Mouse (Mus musculus) liver, embryonic 16.5 days (tissue): Measurements from ENCODE around the gene Fam234a. TPM values are rescaled to one million over a fixed set of nuclear protein-coding genes. Genes with fewer than 3 reads are reported as not detected.

Experiments used
- ATAC-seq: fragments of 200-750 bp; cut with Nextera tagmentation; 2 replicates; pipeline ENCODE4 v1.8.0; 2017; ENCODE audit warnings: low read depth, mild to moderate bottlenecking, moderate number of reproducible peaks, moderate library complexity
- H3K27ac ChIP-seq: fragments of 300-500 bp; sonication (generic); 2 replicates; pipeline ENCODE4 v1.5.1; 2014; ENCODE audit warnings: mild to moderate bottlenecking, low read length
- H3K27me3 ChIP-seq: fragments of 300-500 bp; sonication (generic); 2 replicates; pipeline ENCODE4 v1.6.1; 2014; ENCODE audit warnings: low read depth, low read length, mixed read lengths; ENCODE audit not compliant: control insufficient read depth, insufficient read depth
- H3K36me3 ChIP-seq: fragments of 300-500 bp; sonication (generic); 2 replicates; pipeline ENCODE4 v1.6.1; 2014; ENCODE audit warnings: mild to moderate bottlenecking; ENCODE audit not compliant: control insufficient read depth, insufficient read depth
- H3K4me1 ChIP-seq: fragments of 300-500 bp; sonication (generic); 2 replicates; pipeline ENCODE4 v1.6.1; 2014; ENCODE audit warnings: low read depth, low read length, mixed read lengths; ENCODE audit not compliant: control insufficient read depth
- H3K4me2 ChIP-seq: fragments of 300-500 bp; sonication (generic); 2 replicates; pipeline ENCODE4 v1.6.1; 2014; ENCODE audit warnings: low read depth, low read length, mixed read lengths
- H3K4me3 ChIP-seq: fragments of 300-500 bp; sonication (generic); 2 replicates; pipeline ENCODE4 v1.5.1; 2014; ENCODE audit warnings: low read depth, mild to moderate bottlenecking, low read length
- H3K9ac ChIP-seq: fragments of 300-500 bp; sonication (generic); 2 replicates; pipeline ENCODE4 v1.6.1; 2014; ENCODE audit warnings: low read depth, low read length
- H3K9me3 ChIP-seq: fragments of 300-500 bp; sonication (generic); replicated peaks from 2 replicates; pipeline ENCODE4 v1.6.1; 2016; ENCODE audit warnings: low read length; ENCODE audit not compliant: control insufficient read depth
- WGBS: fragments of 180-500 bp; shearing (Covaris S2); extraction: QIAGEN DNeasy Blood & Tissue Kit; methylation state at CpG from one replicate; pipeline ENCODE4 v1.1.7; 2014; ENCODE audit not compliant: insufficient replicate concordance; 5-methylcytosine and 5-hydroxymethylcytosine counted together
- polyA plus RNA-seq: library from polyadenylated mRNA; unstranded; fragments of >200 nt; fragmentation: Nextera tagmentation; extraction: Ambion mirVana; gene quantifications from 2 replicates; pipeline ENCODE4 v1.2.1, GENCODE M21; 2015

Gene Fam234a
- polyA plus RNA-seq, 1 experiment from 2014 or later: 21.4 TPM

GRCm38 (mm10) chr17:26162736-26163135 is 81.3 kb downstream of the Fam234a start:
- Histone ChIP-seq H3K4me1 (no peaks in the 10 kb centered on the region), H3K4me2 (no peak overlapping the region), H3K9ac (no peak overlapping the region), H3K4me3 (no peak overlapping the region), H3K36me3 (no peaks in the 10 kb centered on the region), H3K9me3 (no peaks in the 10 kb centered on the region), H3K27ac (no peak overlapping the region), H3K27me3 (no peaks in the 10 kb centered on the region)
- no peak for ATAC-seq
- 79% methylated on average over 1 of the region's 1 CpGs for WGBS

Other genes starting within 250 kb of the Fam234a start
- gene Rab11fip3, start 174.7 kb downstream of the Fam234a start, polyA plus RNA-seq: 1.4 and 1.7 TPM in 2 replicates
- gene Decr2, start 153.9 kb downstream of the Fam234a start, polyA plus RNA-seq: 21.2 and 26.3 TPM in 2 replicates
- gene Nme4, start 148.6 kb downstream of the Fam234a start, polyA plus RNA-seq: 30.1 and 30.9 TPM in 2 replicates
- 1.2 and 1.6 TPM in 2 replicates for gene Tmem8, start 130.9 kb downstream of the Fam234a start, polyA plus RNA-seq
- gene Mrpl28, start 120.7 kb downstream of the Fam234a start, polyA plus RNA-seq: 106 and 117 TPM in 2 replicates
- gene Axin1, start 105.6 kb downstream of the Fam234a start, polyA plus RNA-seq: 2.3 and 2.6 TPM in 2 replicates
- gene Pdia2, start 45.2 kb downstream of the Fam234a start, polyA plus RNA-seq: 55.6 and 65.1 TPM in 2 replicates
- gene Rgs11, start 41.3 kb downstream of the Fam234a start, polyA plus RNA-seq: 0.48 and 0.63 TPM in 2 replicates
- gene Arhgdig, start 36.5 kb downstream of the Fam234a start, polyA plus RNA-seq: 3.3 TPM in 2 replicates
- 25.4 and 26.8 TPM in 2 replicates for gene Luc7l, start 8.7 kb upstream of the Fam234a start, polyA plus RNA-seq
- 0.04 and 0.07 TPM in 2 replicates for gene Neurl1b, start 170.6 kb upstream of the Fam234a start, polyA plus RNA-seq